Mouse (Mus musculus) hindbrain, embryonic 15.5 days (tissue): Measurements from ENCODE around the gene Nup50. TPM values are rescaled to one million over a fixed set of nuclear protein-coding genes. Genes with fewer than 3 reads are reported as not detected.
A peak's percentile ranks its signal among the peaks of the same experiment; 100 is the strongest.

Source experiments
- ATAC-seq: fragments of 200-750 bp; cut with Nextera tagmentation; 2 replicates; pipeline ENCODE4 v1.8.0; 2017; ENCODE audit warnings: low read depth, moderate number of reproducible peaks, moderate TSS enrichment; ENCODE audit not compliant: low FRiP score
- H3K27ac ChIP-seq: fragments of 300-500 bp; sonication (generic); replicated peaks from 2 replicates; pipeline ENCODE4 v1.5.1; 2015; ENCODE audit warnings: mild to moderate bottlenecking, inconsistent platforms
- H3K27me3 ChIP-seq: fragments of 300-500 bp; sonication (generic); 2 replicates; pipeline ENCODE4 v1.6.1; 2015; ENCODE audit warnings: control low read depth, inconsistent platforms
- H3K36me3 ChIP-seq: fragments of 300-500 bp; sonication (generic); 2 replicates; pipeline ENCODE4 v1.6.1; 2015; ENCODE audit warnings: control low read depth, inconsistent platforms
- H3K4me1 ChIP-seq: fragments of 300-500 bp; sonication (generic); replicated peaks from 2 replicates; pipeline ENCODE4 v1.6.1; 2015; ENCODE audit warnings: control low read depth, inconsistent platforms
- H3K4me2 ChIP-seq: fragments of 300-500 bp; sonication (generic); 2 replicates; pipeline ENCODE4 v1.6.1; 2015; ENCODE audit warnings: moderate library complexity, mild to moderate bottlenecking, inconsistent platforms
- H3K4me3 ChIP-seq: fragments of 300-500 bp; sonication (generic); 2 replicates; pipeline ENCODE4 v1.5.1; 2015; ENCODE audit warnings: mild to moderate bottlenecking, inconsistent platforms
- H3K9ac ChIP-seq: fragments of 300-500 bp; sonication (generic); 2 replicates; pipeline ENCODE4 v1.6.1; 2015; ENCODE audit warnings: inconsistent platforms
- H3K9me3 ChIP-seq: fragments of 300-500 bp; sonication (generic); 2 replicates; pipeline ENCODE4 v1.6.1; 2016; ENCODE audit warnings: control low read depth, inconsistent platforms
- WGBS: fragments of 180-500 bp; shearing (Covaris S2); methylation state at CpG from one replicate; pipeline ENCODE4 v1.1.7; 2015; 5-methylcytosine and 5-hydroxymethylcytosine counted together
- microRNA-seq: library from miRNA; unstranded; fragments of <30 nt; microRNA quantifications from one replicate; pipeline ENCODE4, GENCODE M21; 2016
- polyA plus RNA-seq: library from polyadenylated mRNA; unstranded; fragments of >200 nt; fragmentation: Nextera tagmentation; extraction: Ambion mirVana; gene quantifications from 2 replicates; pipeline ENCODE4 v1.2.1, GENCODE M21; 2015

Nup50 gene
- polyA plus RNA-seq, 1 experiment from 2014 or later: 25.2 TPM

- Histone ChIP-seq H3K36me3 (no peaks in the 10 kb centered on the region), H3K4me1 (peaks cover 53% of the 10 kb centered on the region), H3K27ac (no peak overlapping the region), H3K27me3 (no peaks in the 10 kb centered on the region), H3K4me2 (no peak overlapping the region), H3K9ac (no peak overlapping the region), H3K9me3 (no peaks in the 10 kb centered on the region), H3K4me3 (no peak overlapping the region)
- WGBS: 82% methylated on average over 7 of the region's 7 CpGs
- no peak for ATAC-seq
These were observed 60.5 kb downstream of the Nup50 start for GRCm38 (mm10) chr15:84983721-84984120.

DNA sequence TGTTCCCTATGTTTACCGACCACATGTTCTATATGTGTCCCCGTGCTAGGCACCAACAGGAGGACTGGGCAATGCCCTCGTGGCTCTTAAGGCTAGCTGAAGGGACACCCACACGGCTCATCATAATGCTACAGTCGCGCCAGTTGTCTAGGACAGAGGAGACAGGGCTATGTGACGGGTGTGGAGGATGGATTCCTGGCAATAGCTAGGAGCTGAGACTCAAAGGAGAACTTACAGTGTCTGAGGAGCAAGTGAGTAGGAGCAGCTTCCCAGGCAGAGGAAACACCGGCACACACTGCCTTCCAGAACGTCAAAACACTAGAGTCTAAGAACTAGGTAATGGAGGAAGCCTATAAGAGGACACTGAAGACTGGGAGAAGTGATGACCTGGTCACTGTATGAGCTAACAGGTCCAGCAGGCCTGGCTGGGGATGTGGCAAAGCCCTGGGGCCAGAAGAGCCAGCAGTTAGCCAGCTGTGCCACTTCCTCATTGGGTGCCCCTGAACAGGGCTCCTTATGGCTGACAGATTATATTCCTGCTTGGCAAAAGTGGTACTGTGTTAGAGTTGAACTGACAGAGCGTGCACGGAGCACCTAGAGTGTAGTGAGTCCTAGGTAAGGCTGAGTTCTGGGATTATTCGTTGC, 62.4 kb downstream of the Nup50 start:
- H3K4me3 ChIP-seq: peak overlapping the region; percentile 93
- H3K4me1 ChIP-seq: peaks cover 54% of the 10 kb centered on the region
- no peaks in the 10 kb centered on the region for H3K9me3 ChIP-seq
- no peaks in the 10 kb centered on the region for H3K27me3 ChIP-seq
- H3K4me2 ChIP-seq: peak overlapping the region; percentile 78
- H3K27ac ChIP-seq: no peak overlapping the region
- WGBS: 82% methylated on average over 12 of the region's 12 CpGs
- no peak for ATAC-seq
- H3K9ac ChIP-seq: no peak overlapping the region
- H3K36me3 ChIP-seq: no peaks in the 10 kb centered on the region

DNA sequence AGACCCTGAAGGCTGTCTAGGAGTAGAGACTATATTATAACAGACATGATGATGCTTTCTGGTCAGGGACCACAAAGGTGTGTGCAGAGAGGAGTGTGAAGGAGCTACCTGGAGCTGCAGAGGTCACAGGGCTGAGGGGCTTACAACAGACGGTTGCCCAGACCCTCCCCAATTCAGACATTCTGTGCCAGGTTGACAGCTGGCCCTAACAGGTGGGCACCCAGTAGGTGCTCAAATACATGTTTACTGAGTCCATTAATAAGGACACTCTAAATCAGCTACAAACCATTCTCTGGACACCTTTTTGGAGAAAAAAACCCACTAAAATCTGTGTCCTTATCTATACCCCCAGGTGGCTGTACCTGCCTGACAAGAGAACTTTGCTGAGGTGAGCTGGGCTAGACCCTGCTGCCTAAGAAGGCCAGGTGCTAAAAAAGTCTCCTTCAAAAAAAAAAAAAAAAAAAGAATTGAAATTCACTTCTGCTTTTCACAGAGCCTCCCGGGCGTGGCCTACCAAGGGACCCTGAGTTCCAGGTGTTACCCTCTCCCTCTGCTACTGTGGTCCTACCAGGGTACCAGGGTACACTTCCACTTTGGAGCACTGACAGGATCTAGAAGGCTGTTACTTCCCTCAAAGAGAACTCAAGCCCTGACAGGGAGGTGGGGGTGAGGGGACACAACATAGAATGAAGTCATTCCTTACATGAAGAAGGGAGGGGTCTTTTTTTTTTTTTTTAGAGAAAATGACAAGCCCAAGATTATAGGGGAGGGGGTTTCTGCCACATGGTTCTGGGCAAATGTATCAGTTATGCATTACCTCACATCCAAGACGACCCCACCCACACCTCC, 63.2 kb downstream of the Nup50 start:
- no peak overlapping the region for H3K27ac ChIP-seq
- WGBS: 63% methylated on average over 4 of the region's 4 CpGs

GRCm38 (mm10) chr15:84987020-84987815, 64.0 kb downstream of the Nup50 start:
- Histone ChIP-seq H3K9ac (peak overlapping the region; percentile 94), H3K9me3 (no peaks in the 10 kb centered on the region), H3K36me3 (no peaks in the 10 kb centered on the region), H3K27me3 (no peaks in the 10 kb centered on the region), H3K4me2 (peak overlapping the region; percentile 78), H3K27ac (peak overlapping the region; percentile 78), H3K4me3 (peak overlapping the region; percentile 93), H3K4me1 (peaks cover 51% of the 10 kb centered on the region)
- WGBS: 0% methylated on average over 42 of the region's 53 CpGs
- ATAC-seq: peak; percentile 62

More for the DNA sequence above, 63.2 kb downstream of the Nup50 start:
- ATAC-seq: no peak
- H3K27me3 ChIP-seq: no peaks in the 10 kb centered on the region
- no peaks in the 10 kb centered on the region for H3K9me3 ChIP-seq
- H3K4me3 ChIP-seq: peak overlapping the region; percentile 93
- H3K4me2 ChIP-seq: peak overlapping the region; percentile 78
- peak overlapping the region; percentile 94 for H3K9ac ChIP-seq
- H3K4me1 ChIP-seq: peaks cover 54% of the 10 kb centered on the region
- no peaks in the 10 kb centered on the region for H3K36me3 ChIP-seq

- ATAC-seq: peak; percentile 90
- H3K9ac ChIP-seq: peak within 1 kb of the TSS; percentile 94
- peak within 1 kb of the TSS; percentile 78 for H3K27ac ChIP-seq
- peak within 1 kb of the TSS; percentile 78 for H3K4me2 ChIP-seq
- H3K4me3 ChIP-seq: peak within 1 kb of the TSS; percentile 93
- WGBS: 2% methylated on average over 51 of the region's 59 CpGs
- no peaks in the 10 kb centered on the region for H3K27me3 ChIP-seq
- H3K36me3 ChIP-seq: no peaks in the 10 kb centered on the region
- peaks cover 46% of the 10 kb centered on the region for H3K4me1 ChIP-seq
- H3K9me3 ChIP-seq: no peaks in the 10 kb centered on the region
These were observed 64.9 kb downstream of the Nup50 start, which contains the start of gene 5031439G07Rik for GRCm38 (mm10) chr15:84987874-84988825. TSS of gene 5031439G07Rik (minus strand) at chr15:84988551.

GRCm38 (mm10) chr15:84989098-84989497, 65.9 kb downstream of the Nup50 start:
- Histone ChIP-seq H3K27me3 (no peaks in the 10 kb centered on the region), H3K9ac (no peak overlapping the region), H3K4me2 (no peak overlapping the region), H3K27ac (no peak overlapping the region), H3K36me3 (no peaks in the 10 kb centered on the region), H3K9me3 (no peaks in the 10 kb centered on the region), H3K4me1 (peaks cover 36% of the 10 kb centered on the region), H3K4me3 (no peak overlapping the region)
- WGBS: 78% methylated on average over 3 of the region's 3 CpGs
- no peak for ATAC-seq

GRCm38 (mm10) chr15:84989771-84990170, 66.6 kb downstream of the Nup50 start:
- no peak overlapping the region for H3K4me3 ChIP-seq
- no peaks in the 10 kb centered on the region for H3K9me3 ChIP-seq
- no peak overlapping the region for H3K9ac ChIP-seq
- no peak overlapping the region for H3K27ac ChIP-seq
- no peak overlapping the region for H3K4me2 ChIP-seq
- WGBS: 41% methylated on average over 7 of the region's 7 CpGs
- no peaks in the 10 kb centered on the region for H3K36me3 ChIP-seq
- ATAC-seq: no peak
- H3K4me1 ChIP-seq: peaks cover 35% of the 10 kb centered on the region
- H3K27me3 ChIP-seq: no peaks in the 10 kb centered on the region

Small RNAs within 50 kb of the gene (microRNA-seq; reads per million reads assigned to microRNA genes)
- 53.0 reads per million, percentile 43 among the genes with 10 or more reads in this experiment for gene Mir1249

Other genes starting within 250 kb of the Nup50 start
- 0.75 and 0.92 TPM in 2 replicates for gene Arhgap8, start 203.4 kb upstream of the Nup50 start, polyA plus RNA-seq
- gene Phf21b, start 67.4 kb upstream of the Nup50 start, polyA plus RNA-seq: 4.0 and 4.4 TPM in 2 replicates
- gene Gm29666, start 3.4 kb upstream of the Nup50 start, polyA plus RNA-seq: 0.98 and 1.0 TPM in 2 replicates
- gene 5031439G07Rik, start 65.1 kb downstream of the Nup50 start, polyA plus RNA-seq: 39.3 and 43.6 TPM in 2 replicates
- gene Upk3a, start 93.7 kb downstream of the Nup50 start, polyA plus RNA-seq: 0.91 and 1.6 TPM in 2 replicates
- 30.1 and 30.8 TPM in 2 replicates for gene Fam118a, start 105.5 kb downstream of the Nup50 start, polyA plus RNA-seq
- 0.08 and 0.21 TPM in 2 replicates for gene Smc1b, start 208.6 kb downstream of the Nup50 start, polyA plus RNA-seq
- gene Ribc2, start 208.7 kb downstream of the Nup50 start, polyA plus RNA-seq: 0.69 and 1.5 TPM in 2 replicates